Mouse (Mus musculus): ENCODE results near the gene Ppp1r14b.

DNA sequence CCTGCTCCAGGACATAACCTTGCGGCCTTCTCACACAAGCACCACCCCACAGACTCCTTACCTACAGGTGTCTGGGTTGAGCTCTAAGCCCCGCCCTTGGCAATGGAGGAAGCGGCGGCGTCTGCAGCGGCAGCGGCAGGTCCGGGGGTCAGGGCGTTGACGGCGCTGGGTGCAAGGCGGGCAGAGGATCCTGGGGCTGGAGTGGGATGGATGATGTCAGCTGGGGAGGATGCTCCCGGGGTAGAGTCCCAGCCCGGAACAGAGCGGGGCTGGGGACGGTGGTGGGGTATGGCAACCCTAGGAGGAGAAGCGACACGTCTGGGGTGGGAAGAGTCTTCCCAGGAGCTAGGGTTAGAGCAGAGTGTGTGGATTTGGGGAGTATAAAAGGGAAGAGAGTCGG, 10.5 kb downstream of the Ppp1r14b start:
- no peak for TF ChIP-seq CTCF (conservative IDR thresholded peaks at IDR 0.05; ENCODE audit: low read length)
- TF ChIP-seq NANOG (IDR thresholded peaks at IDR 0.05; ENCODE audit: borderline replicate concordance, low read length): no peak
